Mouse (Mus musculus): ENCODE data around the gene Llgl2.

- TF ChIP-seq CTCF (IDR thresholded peaks at IDR 0.05; ENCODE audit: borderline replicate concordance, insufficient read depth, low read depth, low read length) (no peak), POLR2A (IDR thresholded peaks at IDR 0.05; ENCODE audit: borderline replicate concordance, insufficient read depth, low read length) (no peak)
Observed at GRCm38 (mm10) chr11:115792353-115792752, 31.5 kb upstream of the Llgl2 start.
